Comparison of ENCODE assay signal across 8 mouse cellular contexts in the genomic region with DNA sequence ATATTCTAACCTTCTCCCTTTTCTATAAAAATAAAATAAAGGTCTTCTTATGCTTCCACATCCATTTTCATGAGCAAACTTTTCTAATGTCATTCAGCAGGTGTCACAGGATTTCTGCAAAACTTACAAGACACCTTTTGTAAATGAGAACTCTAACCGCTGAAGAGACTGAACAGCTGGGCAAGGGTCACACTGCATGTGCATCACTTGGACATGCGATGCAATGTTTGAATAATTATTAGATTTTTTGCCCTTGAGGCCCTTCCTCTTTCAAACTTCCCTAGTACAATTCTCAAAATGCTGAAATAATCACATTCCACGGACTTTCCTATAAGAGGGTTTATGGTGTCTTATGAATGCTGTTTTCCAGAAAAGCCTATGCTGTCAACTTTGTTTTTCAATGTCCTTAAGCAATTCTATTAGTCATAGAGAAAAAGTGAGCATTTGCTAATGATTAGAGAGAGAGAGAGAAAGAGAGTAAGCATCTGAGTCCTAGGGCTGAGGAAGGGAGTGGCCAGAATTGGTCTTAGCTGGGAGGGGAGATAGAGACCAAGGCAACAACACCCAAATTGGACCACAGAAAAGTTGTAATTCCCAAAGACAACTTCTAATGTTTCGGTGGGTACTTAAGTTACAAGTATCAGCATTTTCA. TPM values are rescaled to one million over a fixed set of nuclear protein-coding genes. Genes with fewer than 3 reads are reported as not detected.
DNase-seq lines count a peak whose midpoint lies in the region; ATAC-seq lines count a peak whose summit lies in the region.

No protein-coding gene starts in this region.

- no peak for DNase-seq in heart, postnatal 4 days
- DNase-seq in c-Kit-positive CD71-negative TER-119-negative erythroid progenitor cells, embryonic 14.5 days (ENCODE audit: low read depth): peak; percentile 9
- DNase-seq in intestine, embryonic 14.5 days (ENCODE audit: low spot score): no peak
- no peak for DNase-seq in midbrain, embryonic 10.5 days (ENCODE audit: low spot score)
- no peak for DNase-seq in cerebellum, adult 8-10 months
- no peak for DNase-seq in thymus, postnatal 14 days

- peak overlapping the region; percentile 92 for H3K27ac ChIP-seq in heart, embryonic 13.5 days (replicated peaks)
- no peak overlapping the region for H3K27ac ChIP-seq in intestine, embryonic 14.5 days (ENCODE audit: low read depth)
- H3K27ac ChIP-seq in midbrain, embryonic 10.5 days (replicated peaks): no peak overlapping the region

- 73% methylated on average over 4 of the region's 4 CpGs for WGBS in heart, embryonic 13.5 days
- 72% methylated on average over 4 of the region's 4 CpGs for WGBS in intestine, embryonic 14.5 days
- 75% methylated on average over 4 of the region's 4 CpGs for WGBS in midbrain, embryonic 10.5 days

- H3K4me3 ChIP-seq in heart, embryonic 13.5 days: peak overlapping the region; percentile 93
- peak overlapping the region; percentile 65 for H3K4me3 ChIP-seq in intestine, embryonic 14.5 days (ENCODE audit: low read depth, low read length)
- peak overlapping the region; percentile 91 for H3K4me3 ChIP-seq in midbrain, embryonic 10.5 days

- no peaks in the 10 kb centered on the region for H3K9me3 ChIP-seq in heart, embryonic 13.5 days
- H3K9me3 ChIP-seq in intestine, embryonic 14.5 days (ENCODE audit: control insufficient read depth, low read length): no peaks in the 10 kb centered on the region
- no peaks in the 10 kb centered on the region for H3K9me3 ChIP-seq in midbrain, embryonic 10.5 days (replicated peaks)

- ATAC-seq in heart, embryonic 13.5 days (ENCODE audit: extremely low read depth, insufficient number of reproducible peaks, low FRiP score, low TSS enrichment): no peak
- no peak for ATAC-seq in intestine, embryonic 14.5 days (replicated peaks; ENCODE audit: low FRiP score, low TSS enrichment, low read depth)
- ATAC-seq in cerebellum, adult (ENCODE audit: insufficient number of reproducible peaks, low FRiP score, low TSS enrichment): no peak

- peaks cover 28% of the 10 kb centered on the region for H3K4me1 ChIP-seq in heart, embryonic 13.5 days
- H3K4me1 ChIP-seq in intestine, embryonic 14.5 days (replicated peaks; ENCODE audit: control insufficient read depth, insufficient read depth, low read length): peaks cover 4% of the 10 kb centered on the region; the same call in 1 of the 2 replicates
- peaks cover 22% of the 10 kb centered on the region for H3K4me1 ChIP-seq in midbrain, embryonic 10.5 days

- H3K9ac ChIP-seq in heart, embryonic 13.5 days: peak overlapping the region; percentile 95
- H3K9ac ChIP-seq in intestine, embryonic 14.5 days (ENCODE audit: low read length): peak overlapping the region; percentile 76

- H3K36me3 ChIP-seq in heart, embryonic 13.5 days: no peaks in the 10 kb centered on the region
- no peaks in the 10 kb centered on the region for H3K36me3 ChIP-seq in intestine, embryonic 14.5 days (ENCODE audit: control insufficient read depth, insufficient read depth, low read length)
- no peaks in the 10 kb centered on the region for H3K36me3 ChIP-seq in midbrain, embryonic 10.5 days

- H3K27me3 ChIP-seq in heart, embryonic 13.5 days (replicated peaks): no peaks in the 10 kb centered on the region
- H3K27me3 ChIP-seq in intestine, embryonic 14.5 days (replicated peaks; ENCODE audit: control insufficient read depth, insufficient read depth, low read length): no peaks in the 10 kb centered on the region
- peaks cover 23% of the 10 kb centered on the region for H3K27me3 ChIP-seq in midbrain, embryonic 10.5 days (ENCODE audit: low read depth, poor library complexity, severe bottlenecking)

- H3K4me2 ChIP-seq in heart, embryonic 13.5 days: peak overlapping the region; percentile 80
- peak overlapping the region; percentile 56 for H3K4me2 ChIP-seq in intestine, embryonic 14.5 days (ENCODE audit: low read length)

RNA-seq across cellular contexts. Expression of gene Dennd1a, which starts 1.3 kb away (rescaled TPM):
- polyA plus RNA-seq in heart, embryonic 13.5 days (2015; fragmentation: Nextera tagmentation; extraction: Ambion mirVana): 11.0 and 11.4 TPM in 2 replicates
- 10 to 100 TPM; 31.3 to 31.6 TPM for total RNA-seq in heart, postnatal 4 days (2021)
- polyA plus RNA-seq in intestine, embryonic 14.5 days (2014; fragmentation: Nextera tagmentation; extraction: Ambion mirVana): 11.4 and 11.6 TPM in 2 replicates
- polyA plus RNA-seq in midbrain, embryonic 10.5 days (2016; fragmentation: Nextera tagmentation; extraction: Ambion mirVana): 10.1 and 13.3 TPM in 2 replicates

RNA-seq across cellular contexts. Expression of gene Lhx2, which starts 53.2 kb away (rescaled TPM):
- 0.40 and 0.62 TPM in 2 replicates for polyA plus RNA-seq in heart, embryonic 13.5 days (2015; fragmentation: Nextera tagmentation; extraction: Ambion mirVana)
- total RNA-seq in heart, postnatal 4 days (2021): 1 to 10 TPM in 1 of 2 experiments, under 1 TPM in 1; 0.29 to 1.2 TPM
- 0.19 TPM in 1 of 2 replicates, not detected in the other for polyA plus RNA-seq in intestine, embryonic 14.5 days (2014; fragmentation: Nextera tagmentation; extraction: Ambion mirVana)
- polyA plus RNA-seq in midbrain, embryonic 10.5 days (2016; fragmentation: Nextera tagmentation; extraction: Ambion mirVana): 23.3 and 29.0 TPM in 2 replicates

Comparison
In these comparisons a context has a peak if more than half of its experiments do, and no peak if none do; other contexts are left out.
1. RNA of gene Lhx2, which starts 53.2 kb away (polyA plus RNA-seq): 23.3 to 29.0 TPM in midbrain, embryonic 10.5 days; 0.40 to 0.62 TPM in heart, embryonic 13.5 days and 0.19 TPM in intestine, embryonic 14.5 days; every median in the first group is over 10 times any median in the second.
2. Peak in every context shown above with its lines, with median percentiles within 50 percentile points of each other: H3K4me3 ChIP-seq.